Mouse (Mus musculus) urinary bladder, postnatal 4 days (tissue): ENCODE results near the gene Mtmr6.
"Not testable (repeated sequence)": the region's sequence is repeated elsewhere in the genome, so short reads cannot be mapped to it uniquely, and the experiment has no call there.

Experiments used
- DNase-seq, 2 experiments: peaks; one replicate each; pipeline ENCODE4 v3.0.0; 2021 to 2022; ENCODE audit warnings: low spot score in 2 of 2

The Mtmr6 gene

GRCm38 (mm10) chr14:60295531-60295930 is 30.5 kb downstream of the Mtmr6 start:
- no peak for DNase-seq

- DNase-seq = no peak
These were observed 35.4 kb downstream of the Mtmr6 start for GRCm38 (mm10) chr14:60300224-60300991.

GRCm38 (mm10) chr14:60301024-60301423 is 36.0 kb downstream of the Mtmr6 start:
- no peak for DNase-seq

GRCm38 (mm10) chr14:60302441-60302840 is 37.4 kb downstream of the Mtmr6 start:
- DNase-seq = no peak

GRCm38 (mm10) chr14:60304441-60305220 is 39.6 kb downstream of the Mtmr6 start:
- DNase-seq = no peak

- DNase-seq = no peak
These were observed 43.1 kb downstream of the Mtmr6 start for GRCm38 (mm10) chr14:60308113-60308512.

GRCm38 (mm10) chr14:60310691-60311090 is 45.7 kb downstream of the Mtmr6 start:
- DNase-seq = no peak

- DNase-seq = no peak
These were observed 54.2 kb downstream of the Mtmr6 start for GRCm38 (mm10) chr14:60319231-60319630.

GRCm38 (mm10) chr14:60320813-60321212 is 55.8 kb downstream of the Mtmr6 start:
- no peak for DNase-seq

- not testable (repeated sequence) for DNase-seq
These were observed 75.0 kb downstream of the Mtmr6 start for GRCm38 (mm10) chr14:60340001-60340400.

GRCm38 (mm10) chr14:60340570-60340969 is 75.5 kb downstream of the Mtmr6 start:
- DNase-seq = no peak

GRCm38 (mm10) chr14:60345326-60345876 is 80.4 kb downstream of the Mtmr6 start:
- DNase-seq = peak in 1 of 2 experiments; percentile 55
